Mouse (Mus musculus): ENCODE measurements around the gene Pfkfb4.

Pfkfb4 gene

GRCm38 (mm10) chr9:108996411-108996810, 4.8 kb downstream of the Pfkfb4 start:
- DNase-seq (ENCODE audit: low spot score): no peak

- DNase-seq (ENCODE audit: low spot score): no peak
These were observed 6.9 kb downstream of the Pfkfb4 start for GRCm38 (mm10) chr9:108998287-108999166.

GRCm38 (mm10) chr9:108999167-108999526, 7.6 kb downstream of the Pfkfb4 start:
- no peak for DNase-seq (ENCODE audit: low spot score)

- DNase-seq (ENCODE audit: low spot score): no peak
These were observed 9.1 kb downstream of the Pfkfb4 start for GRCm38 (mm10) chr9:109000726-109001125.

GRCm38 (mm10) chr9:109003201-109003600, 11.6 kb downstream of the Pfkfb4 start:
- DNase-seq (ENCODE audit: low spot score): no peak

- no peak for DNase-seq (ENCODE audit: low spot score)
These were observed 15.6 kb downstream of the Pfkfb4 start for GRCm38 (mm10) chr9:109007025-109007780.

GRCm38 (mm10) chr9:109008081-109008480, 16.5 kb downstream of the Pfkfb4 start:
- no peak for DNase-seq (ENCODE audit: low spot score)

GRCm38 (mm10) chr9:109008994-109009635, 17.5 kb downstream of the Pfkfb4 start:
- DNase-seq (ENCODE audit: low spot score): no peak

GRCm38 (mm10) chr9:109009636-109010315, 18.2 kb downstream of the Pfkfb4 start:
- DNase-seq (ENCODE audit: low spot score): no peak

GRCm38 (mm10) chr9:109010316-109010690, 18.7 kb downstream of the Pfkfb4 start:
- DNase-seq (ENCODE audit: low spot score): no peak

GRCm38 (mm10) chr9:109015397-109015796, 23.8 kb downstream of the Pfkfb4 start:
- DNase-seq (ENCODE audit: low spot score): no peak

GRCm38 (mm10) chr9:109016973-109017604, 25.5 kb downstream of the Pfkfb4 start:
- DNase-seq (ENCODE audit: low spot score): no peak

GRCm38 (mm10) chr9:109021428-109021827, 29.9 kb downstream of the Pfkfb4 start:
- no peak for DNase-seq (ENCODE audit: low spot score)

GRCm38 (mm10) chr9:109022866-109023685, 31.5 kb downstream of the Pfkfb4 start:
- no peak for DNase-seq (ENCODE audit: low spot score)

- DNase-seq (ENCODE audit: low spot score): no peak
These were observed 35.9 kb downstream of the Pfkfb4 start for GRCm38 (mm10) chr9:109027521-109027920.

- no peak for DNase-seq (ENCODE audit: low spot score)
These were observed 36.8 kb downstream of the Pfkfb4 start for GRCm38 (mm10) chr9:109028421-109028820.

- DNase-seq (ENCODE audit: low spot score): no peak
These were observed 37.3 kb downstream of the Pfkfb4 start for GRCm38 (mm10) chr9:109028919-109029318.

- no peak for DNase-seq (ENCODE audit: low spot score)
These were observed 38.7 kb downstream of the Pfkfb4 start for GRCm38 (mm10) chr9:109030312-109030711.

GRCm38 (mm10) chr9:109031001-109031400, 39.4 kb downstream of the Pfkfb4 start:
- no peak for DNase-seq (ENCODE audit: low spot score)

- no peak for DNase-seq (ENCODE audit: low spot score)
These were observed 40.1 kb downstream of the Pfkfb4 start for GRCm38 (mm10) chr9:109031686-109032085.

GRCm38 (mm10) chr9:109032435-109032834, 40.9 kb downstream of the Pfkfb4 start:
- DNase-seq (ENCODE audit: low spot score): no peak

All from left cerebral cortex, adult 11 months (tissue).